Mouse (Mus musculus) hindbrain, embryonic 13.5 days (tissue): Measurements from ENCODE around the gene Rab38. TPM values are rescaled to one million over a fixed set of nuclear protein-coding genes. Genes with fewer than 3 reads are reported as not detected.

Experiments
- ATAC-seq: fragments of 200-750 bp; cut with Nextera tagmentation; 2 replicates; pipeline ENCODE4 v1.8.0; 2017; ENCODE audit warnings: moderate TSS enrichment; ENCODE audit not compliant: low FRiP score
- H3K27ac ChIP-seq: fragments of 300-500 bp; sonication (generic); 2 replicates; pipeline ENCODE4 v1.5.1; 2015; ENCODE audit warnings: inconsistent platforms, mild to moderate bottlenecking, moderate library complexity
- H3K27me3 ChIP-seq: fragments of 300-500 bp; sonication (generic); 2 replicates; pipeline ENCODE4 v1.6.1; 2015; ENCODE audit warnings: mild to moderate bottlenecking, inconsistent platforms
- H3K36me3 ChIP-seq: fragments of 300-500 bp; sonication (generic); 2 replicates; pipeline ENCODE4 v1.6.1; 2015; ENCODE audit warnings: mild to moderate bottlenecking, inconsistent platforms
- H3K4me1 ChIP-seq: fragments of 300-500 bp; sonication (generic); replicated peaks from 2 replicates; pipeline ENCODE4 v1.6.1; 2015; ENCODE audit warnings: inconsistent platforms
- H3K4me2 ChIP-seq: fragments of 300-500 bp; sonication (generic); 2 replicates; pipeline ENCODE4 v1.6.1; 2015; ENCODE audit warnings: inconsistent platforms, mild to moderate bottlenecking, moderate library complexity
- H3K4me3 ChIP-seq: fragments of 300-500 bp; sonication (generic); 2 replicates; pipeline ENCODE4 v1.5.1; 2015; ENCODE audit warnings: mild to moderate bottlenecking, inconsistent platforms
- H3K9ac ChIP-seq: fragments of 300-500 bp; sonication (generic); 2 replicates; pipeline ENCODE4 v1.6.1; 2015; ENCODE audit warnings: mild to moderate bottlenecking, inconsistent platforms
- H3K9me3 ChIP-seq: fragments of 300-500 bp; sonication (generic); 2 replicates; pipeline ENCODE4 v1.6.1; 2016; ENCODE audit warnings: inconsistent platforms
- WGBS: fragments of 180-500 bp; shearing (Covaris S2); methylation state at CpG from one replicate; pipeline ENCODE4 v1.1.7; 2015; 5-methylcytosine and 5-hydroxymethylcytosine counted together
- polyA plus RNA-seq: library from polyadenylated mRNA; unstranded; fragments of >200 nt; fragmentation: Nextera tagmentation; extraction: Ambion mirVana; gene quantifications from 2 replicates; pipeline ENCODE4 v1.2.1, GENCODE M21; 2015

Gene Rab38
- polyA plus RNA-seq, 1 experiment from 2014 or later: 3.1 TPM

- Histone ChIP-seq H3K27ac (no peak overlapping the region), H3K4me2 (no peak overlapping the region), H3K4me1 (no peaks in the 10 kb centered on the region), H3K9me3 (no peaks in the 10 kb centered on the region), H3K36me3 (no peaks in the 10 kb centered on the region), H3K9ac (no peak overlapping the region), H3K27me3 (no peaks in the 10 kb centered on the region), H3K4me3 (no peak overlapping the region)
- WGBS: 83% methylated on average over 2 of the region's 2 CpGs
- ATAC-seq: no peak
These were observed 15.3 kb downstream of the Rab38 start for GRCm38 (mm10) chr7:88445320-88445903.

GRCm38 (mm10) chr7:88453234-88453633 lies 23.2 kb downstream of the Rab38 start:
- Histone ChIP-seq H3K4me2 (no peak overlapping the region), H3K4me3 (no peak overlapping the region), H3K36me3 (no peaks in the 10 kb centered on the region), H3K27me3 (no peaks in the 10 kb centered on the region), H3K4me1 (no peaks in the 10 kb centered on the region), H3K27ac (no peak overlapping the region), H3K9ac (no peak overlapping the region), H3K9me3 (no peaks in the 10 kb centered on the region)
- WGBS: 57% methylated on average over 1 of the region's 1 CpGs
- ATAC-seq: no peak

GRCm38 (mm10) chr7:88457827-88458226 lies 27.8 kb downstream of the Rab38 start:
- no peak overlapping the region for H3K4me2 ChIP-seq
- WGBS: 91% methylated on average over 3 of the region's 3 CpGs
- H3K9ac ChIP-seq: no peak overlapping the region
- no peak overlapping the region for H3K27ac ChIP-seq
- H3K9me3 ChIP-seq: no peaks in the 10 kb centered on the region
- H3K36me3 ChIP-seq: no peaks in the 10 kb centered on the region
- ATAC-seq: no peak
- no peak overlapping the region for H3K4me3 ChIP-seq
- H3K27me3 ChIP-seq: no peaks in the 10 kb centered on the region
- H3K4me1 ChIP-seq: no peaks in the 10 kb centered on the region

- Histone ChIP-seq H3K27ac (no peak overlapping the region), H3K4me2 (no peak overlapping the region), H3K9ac (no peak overlapping the region), H3K27me3 (no peaks in the 10 kb centered on the region), H3K4me3 (no peak overlapping the region), H3K4me1 (no peaks in the 10 kb centered on the region), H3K36me3 (no peaks in the 10 kb centered on the region), H3K9me3 (no peaks in the 10 kb centered on the region)
- no peak for ATAC-seq
- WGBS: 65% methylated on average over 3 of the region's 3 CpGs
These were observed 37.7 kb downstream of the Rab38 start for GRCm38 (mm10) chr7:88467754-88468153.

GRCm38 (mm10) chr7:88482110-88482619 lies 52.1 kb downstream of the Rab38 start:
- H3K27ac ChIP-seq: no peak overlapping the region
- no peak overlapping the region for H3K4me2 ChIP-seq
- H3K36me3 ChIP-seq: no peaks in the 10 kb centered on the region
- H3K4me1 ChIP-seq: 0 out of 2 replicates have a peak, but pooled peaks cover 3% of the 10 kb centered on the region
- no peak overlapping the region for H3K9ac ChIP-seq
- H3K4me3 ChIP-seq: no peak overlapping the region
- H3K27me3 ChIP-seq: no peaks in the 10 kb centered on the region
- no peak for ATAC-seq
- H3K9me3 ChIP-seq: no peaks in the 10 kb centered on the region
- WGBS: 88% methylated on average over 7 of the region's 7 CpGs

GRCm38 (mm10) chr7:88482628-88483027 lies 52.6 kb downstream of the Rab38 start:
- H3K9ac ChIP-seq: no peak overlapping the region
- H3K36me3 ChIP-seq: no peaks in the 10 kb centered on the region
- WGBS: 79% methylated on average over 7 of the region's 7 CpGs
- H3K27me3 ChIP-seq: no peaks in the 10 kb centered on the region
- no peak overlapping the region for H3K4me2 ChIP-seq
- no peak overlapping the region for H3K27ac ChIP-seq
- H3K4me3 ChIP-seq: no peak overlapping the region
- 0 out of 2 replicates have a peak, but pooled peaks cover 3% of the 10 kb centered on the region for H3K4me1 ChIP-seq
- no peak for ATAC-seq
- H3K9me3 ChIP-seq: no peaks in the 10 kb centered on the region

GRCm38 (mm10) chr7:88491020-88491419 lies 60.9 kb downstream of the Rab38 start:
- Histone ChIP-seq H3K9ac (no peak overlapping the region), H3K27ac (no peak overlapping the region), H3K27me3 (no peaks in the 10 kb centered on the region), H3K4me2 (no peak overlapping the region), H3K4me1 (no peaks in the 10 kb centered on the region), H3K9me3 (no peaks in the 10 kb centered on the region), H3K36me3 (no peaks in the 10 kb centered on the region), H3K4me3 (no peak overlapping the region)
- 11% methylated on average over 2 of the region's 2 CpGs for WGBS
- ATAC-seq: no peak

GRCm38 (mm10) chr7:88502217-88502817 lies 72.2 kb downstream of the Rab38 start:
- Histone ChIP-seq H3K9ac (no peak overlapping the region), H3K27ac (no peak overlapping the region), H3K4me1 (no peaks in the 10 kb centered on the region), H3K4me2 (no peak overlapping the region), H3K4me3 (no peak overlapping the region), H3K27me3 (no peaks in the 10 kb centered on the region), H3K9me3 (no peaks in the 10 kb centered on the region), H3K36me3 (no peaks in the 10 kb centered on the region)
- ATAC-seq: no peak
- 87% methylated on average over 5 of the region's 5 CpGs for WGBS

- no peak overlapping the region for H3K9ac ChIP-seq
- H3K4me3 ChIP-seq: no peak overlapping the region
- WGBS: 92% methylated on average over 2 of the region's 2 CpGs
- H3K4me2 ChIP-seq: no peak overlapping the region
- no peaks in the 10 kb centered on the region for H3K4me1 ChIP-seq
- no peaks in the 10 kb centered on the region for H3K36me3 ChIP-seq
- H3K9me3 ChIP-seq: no peaks in the 10 kb centered on the region
- no peak overlapping the region for H3K27ac ChIP-seq
- H3K27me3 ChIP-seq: no peaks in the 10 kb centered on the region
- no peak for ATAC-seq
These were observed 79.7 kb downstream of the Rab38 start for GRCm38 (mm10) chr7:88509748-88510147.

GRCm38 (mm10) chr7:88522481-88522880 lies 92.4 kb downstream of the Rab38 start:
- Histone ChIP-seq H3K9ac (no peak overlapping the region), H3K4me1 (no peaks in the 10 kb centered on the region), H3K27ac (no peak overlapping the region), H3K9me3 (no peaks in the 10 kb centered on the region), H3K27me3 (no peaks in the 10 kb centered on the region), H3K36me3 (no peaks in the 10 kb centered on the region), H3K4me2 (no peak overlapping the region), H3K4me3 (no peak overlapping the region)
- no peak for ATAC-seq
- WGBS: 85% methylated on average over 1 of the region's 1 CpGs

- no peak overlapping the region for H3K27ac ChIP-seq
- ATAC-seq: no peak
- H3K27me3 ChIP-seq: no peaks in the 10 kb centered on the region
- no peaks in the 10 kb centered on the region for H3K9me3 ChIP-seq
- no peaks in the 10 kb centered on the region for H3K4me1 ChIP-seq
- no peak overlapping the region for H3K9ac ChIP-seq
- H3K36me3 ChIP-seq: no peaks in the 10 kb centered on the region
- no peak overlapping the region for H3K4me2 ChIP-seq
- 69% methylated on average over 1 of the region's 1 CpGs for WGBS
- no peak overlapping the region for H3K4me3 ChIP-seq
These were observed 97.1 kb downstream of the Rab38 start for GRCm38 (mm10) chr7:88527100-88527671.

- no peak for ATAC-seq
- Histone ChIP-seq H3K4me2 (no peak overlapping the region), H3K27me3 (no peaks in the 10 kb centered on the region), H3K4me1 (peaks cover 4% of the 10 kb centered on the region; the same call in 1 of the 2 replicates), H3K36me3 (no peaks in the 10 kb centered on the region), H3K4me3 (no peak overlapping the region), H3K9me3 (no peaks in the 10 kb centered on the region), H3K27ac (no peak overlapping the region), H3K9ac (no peak overlapping the region)
These were observed 106.1 kb downstream of the Rab38 start for GRCm38 (mm10) chr7:88536127-88536531.

GRCm38 (mm10) chr7:88536743-88537142 lies 106.7 kb downstream of the Rab38 start:
- H3K27me3 ChIP-seq: no peaks in the 10 kb centered on the region
- no peak overlapping the region for H3K4me2 ChIP-seq
- no peaks in the 10 kb centered on the region for H3K9me3 ChIP-seq
- ATAC-seq: no peak
- no peaks in the 10 kb centered on the region for H3K36me3 ChIP-seq
- peaks cover 4% of the 10 kb centered on the region; the same call in 1 of the 2 replicates for H3K4me1 ChIP-seq
- no peak overlapping the region for H3K9ac ChIP-seq
- H3K27ac ChIP-seq: no peak overlapping the region
- H3K4me3 ChIP-seq: no peak overlapping the region
- WGBS: 67% methylated on average over 3 of the region's 3 CpGs
